Mouse (Mus musculus) hindlimb bud, embryonic 11.5 days (tissue): ENCODE results near the gene Nol7.

Experiments used
- DNase-seq: peaks from one replicate; pipeline ENCODE4 v3.0.0-alpha.2; 2012; ENCODE audit warnings: low read depth, low spot score; ENCODE audit errors: extremely low spot score

Gene Nol7

GRCm38 (mm10) chr13:43415249-43415648 is 17.1 kb downstream of the Nol7 start:
- no peak for DNase-seq

GRCm38 (mm10) chr13:43428436-43428835 is 30.2 kb downstream of the Nol7 start:
- DNase-seq, result no peak

GRCm38 (mm10) chr13:43433395-43433794 is 35.2 kb downstream of the Nol7 start:
- no peak for DNase-seq

GRCm38 (mm10) chr13:43440376-43440775 is 42.2 kb downstream of the Nol7 start:
- no peak for DNase-seq

- no peak for DNase-seq
Observed at GRCm38 (mm10) chr13:43442551-43442950, 44.4 kb downstream of the Nol7 start.

GRCm38 (mm10) chr13:43443706-43444105 is 45.5 kb downstream of the Nol7 start:
- no peak for DNase-seq

- DNase-seq, result no peak
Observed at GRCm38 (mm10) chr13:43444717-43445116, 46.5 kb downstream of the Nol7 start.

- no peak for DNase-seq
Observed at GRCm38 (mm10) chr13:43445754-43446153, 47.6 kb downstream of the Nol7 start.

GRCm38 (mm10) chr13:43447721-43448120 is 49.5 kb downstream of the Nol7 start:
- no peak for DNase-seq

- DNase-seq, result no peak
Observed at GRCm38 (mm10) chr13:43450686-43451085, 52.5 kb downstream of the Nol7 start.

GRCm38 (mm10) chr13:43452177-43452576 is 54.0 kb downstream of the Nol7 start:
- no peak for DNase-seq

- DNase-seq, result no peak
Observed at GRCm38 (mm10) chr13:43452843-43453605, 54.8 kb downstream of the Nol7 start.

- DNase-seq, result no peak
Observed at GRCm38 (mm10) chr13:43454431-43454830, 56.2 kb downstream of the Nol7 start.
